Mouse (Mus musculus) neural tube, embryonic 14.5 days (tissue): Measurements from ENCODE around the gene Sacs. TPM values are rescaled to one million over a fixed set of nuclear protein-coding genes. Genes with fewer than 3 reads are reported as not detected.
A peak's percentile ranks its signal among the peaks of the same experiment; 100 is the strongest.

Source experiments
- ATAC-seq: fragments of 200-750 bp; cut with Nextera tagmentation; 2 replicates; pipeline ENCODE4 v1.8.0; 2017; ENCODE audit warnings: low read depth, mild to moderate bottlenecking, moderate TSS enrichment, moderate library complexity
- H3K27ac ChIP-seq: fragments of 300-500 bp; sonication (generic); 2 replicates; pipeline ENCODE4 v1.5.1; 2014; ENCODE audit warnings: low read depth, mild to moderate bottlenecking, control low read depth, low read length, moderate library complexity, mixed read lengths
- H3K27me3 ChIP-seq: fragments of 300-500 bp; sonication (generic); 2 replicates; pipeline ENCODE4 v1.6.1; 2014; ENCODE audit warnings: low read length; ENCODE audit not compliant: control insufficient read depth, insufficient read depth
- H3K36me3 ChIP-seq: fragments of 300-500 bp; sonication (generic); 2 replicates; pipeline ENCODE4 v1.6.1; 2014; ENCODE audit warnings: low read length, mixed read lengths; ENCODE audit not compliant: control insufficient read depth, insufficient read depth
- H3K4me1 ChIP-seq: fragments of 300-500 bp; sonication (generic); 2 replicates; pipeline ENCODE4 v1.6.1; 2014; ENCODE audit warnings: low read length; ENCODE audit not compliant: control insufficient read depth, insufficient read depth
- H3K4me2 ChIP-seq: fragments of 300-500 bp; sonication (generic); 2 replicates; pipeline ENCODE4 v1.6.1; 2014; ENCODE audit warnings: mild to moderate bottlenecking, low read depth, low read length, control low read depth
- H3K4me3 ChIP-seq: fragments of 300-500 bp; sonication (generic); 2 replicates; pipeline ENCODE4 v1.5.1; 2014; ENCODE audit warnings: low read depth, low read length, control low read depth, mixed read lengths
- H3K9ac ChIP-seq: fragments of 300-500 bp; sonication (generic); replicated peaks from 2 replicates; pipeline ENCODE4 v1.6.1; 2014; ENCODE audit warnings: low read depth, mild to moderate bottlenecking, control low read depth, low read length, mixed read lengths
- H3K9me3 ChIP-seq: fragments of 300-500 bp; sonication (generic); 2 replicates; pipeline ENCODE4 v1.6.1; 2016; ENCODE audit warnings: low read length; ENCODE audit not compliant: control insufficient read depth
- WGBS: fragments of 180-500 bp; shearing (Covaris S2); extraction: QIAGEN DNeasy Blood & Tissue Kit; methylation state at CpG from one replicate; pipeline ENCODE4 v1.1.7; 2014; 5-methylcytosine and 5-hydroxymethylcytosine counted together
- polyA plus RNA-seq: library from polyadenylated mRNA; unstranded; fragments of >200 nt; fragmentation: Nextera tagmentation; extraction: Ambion mirVana; gene quantifications from 2 replicates; pipeline ENCODE4 v1.2.1, GENCODE M21; 2014

Sacs gene
- polyA plus RNA-seq, 1 experiment from 2014 or later, result 19.5 TPM

DNA sequence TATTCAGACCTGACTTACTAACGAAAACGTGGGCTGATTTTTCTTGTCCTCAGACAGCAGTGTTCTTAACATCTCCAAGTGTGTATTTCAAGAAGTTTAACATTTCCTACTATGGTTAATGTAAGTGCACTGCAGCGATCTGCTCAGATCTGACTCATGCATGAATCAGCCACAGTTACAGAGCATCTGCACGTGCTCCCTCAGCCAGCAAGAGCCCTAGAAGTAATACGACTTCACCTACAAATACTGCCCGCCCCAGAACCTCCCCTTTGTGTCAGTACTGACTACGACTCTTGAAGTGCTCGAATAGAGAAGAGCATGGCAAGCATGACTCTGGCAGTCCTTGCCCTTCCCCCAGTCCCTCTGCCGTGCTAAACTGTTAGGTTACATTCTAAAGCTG, 100.5 kb downstream of the Sacs start:
- Histone ChIP-seq H3K9me3 (no peaks in the 10 kb centered on the region), H3K27ac (no peak overlapping the region), H3K36me3 (no peaks in the 10 kb centered on the region), H3K27me3 (no peaks in the 10 kb centered on the region), H3K9ac (no peak overlapping the region), H3K4me2 (no peak overlapping the region), H3K4me1 (no peaks in the 10 kb centered on the region), H3K4me3 (no peak overlapping the region)
- WGBS, result 65% methylated on average over 9 of the region's 9 CpGs
- ATAC-seq, result no peak

GRCm38 (mm10) chr14:61242611-61243010, 104.4 kb downstream of the Sacs start:
- H3K4me1 ChIP-seq, result no peaks in the 10 kb centered on the region
- H3K27ac ChIP-seq, result no peak overlapping the region
- WGBS, result 40% methylated on average over 6 of the region's 6 CpGs
- no peak overlapping the region for H3K9ac ChIP-seq
- H3K36me3 ChIP-seq, result no peaks in the 10 kb centered on the region
- ATAC-seq, result no peak
- no peaks in the 10 kb centered on the region; the same call in 1 of the 2 replicates for H3K9me3 ChIP-seq
- H3K4me2 ChIP-seq, result no peak overlapping the region
- H3K4me3 ChIP-seq, result no peak overlapping the region
- no peaks in the 10 kb centered on the region for H3K27me3 ChIP-seq

DNA sequence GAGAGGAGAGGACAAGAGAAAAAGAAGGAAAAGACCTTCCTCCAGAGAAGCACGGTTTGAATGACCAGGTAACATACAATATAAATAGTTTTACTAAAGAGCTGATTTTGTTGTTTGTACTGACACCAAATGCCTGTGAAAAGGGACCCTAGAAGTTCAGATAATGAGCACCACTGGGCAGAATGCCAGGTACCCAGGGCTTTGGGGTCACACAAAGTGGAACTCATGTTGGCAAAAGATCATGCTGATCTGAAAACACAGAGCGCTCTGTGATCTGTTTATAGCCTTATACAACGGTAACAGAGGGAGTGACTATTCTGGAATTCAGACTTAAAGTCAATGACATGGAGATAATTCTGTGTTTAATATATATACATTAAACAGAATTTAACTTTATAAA, 108.2 kb downstream of the Sacs start:
- H3K9me3 ChIP-seq, result no peaks in the 10 kb centered on the region; the same call in 1 of the 2 replicates
- H3K27me3 ChIP-seq, result no peaks in the 10 kb centered on the region
- no peak overlapping the region for H3K4me3 ChIP-seq
- H3K9ac ChIP-seq, result no peak overlapping the region
- WGBS, result 75% methylated on average over 3 of the region's 3 CpGs
- H3K4me1 ChIP-seq, result no peaks in the 10 kb centered on the region
- H3K4me2 ChIP-seq, result no peak overlapping the region
- H3K36me3 ChIP-seq, result no peaks in the 10 kb centered on the region
- no peak overlapping the region for H3K27ac ChIP-seq
- no peak for ATAC-seq

DNA sequence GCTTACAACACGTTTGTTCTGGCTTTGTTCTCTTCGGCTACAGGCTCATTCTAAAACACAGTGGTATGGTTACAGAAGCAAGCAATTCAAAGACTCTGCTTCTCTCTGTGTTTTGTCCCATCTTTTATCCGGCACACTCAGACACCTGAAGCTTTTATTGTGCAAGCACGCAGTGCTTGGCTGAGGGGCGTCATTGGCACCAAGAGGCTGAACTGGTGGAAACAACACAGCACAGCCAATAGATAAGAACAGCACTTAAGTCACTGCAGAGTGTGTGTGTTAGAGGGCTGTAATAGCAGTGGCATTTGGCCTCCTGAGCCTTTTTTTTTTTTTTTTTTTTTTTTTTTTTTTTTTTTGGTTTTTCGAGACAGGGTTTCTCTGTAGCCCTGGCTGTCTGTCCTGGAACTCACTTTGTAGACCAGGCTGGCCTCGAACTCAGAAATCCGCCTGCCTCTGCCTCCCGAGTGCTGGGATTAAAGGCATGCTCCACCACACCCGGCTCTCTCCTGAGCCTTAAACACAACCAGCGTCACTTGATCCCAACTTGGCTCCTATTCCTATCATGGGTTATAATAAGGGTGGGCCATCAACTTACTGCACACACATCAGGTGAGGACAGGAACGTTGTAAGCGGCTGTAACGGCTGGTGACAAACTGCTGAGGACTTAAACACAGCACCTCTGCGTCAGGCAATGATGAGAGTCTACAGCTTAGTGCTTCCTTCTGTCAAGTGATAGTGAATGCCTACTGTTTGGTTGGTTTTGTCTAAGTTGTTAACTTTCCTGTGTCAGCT, 114.5 kb downstream of the Sacs start:
- Histone ChIP-seq H3K4me1 (no peaks in the 10 kb centered on the region), H3K27me3 (no peaks in the 10 kb centered on the region), H3K4me3 (no peak overlapping the region), H3K36me3 (no peaks in the 10 kb centered on the region), H3K9ac (no peak overlapping the region), H3K4me2 (no peak overlapping the region), H3K27ac (no peak overlapping the region), H3K9me3 (no peaks in the 10 kb centered on the region)
- ATAC-seq, result no peak
- 81% methylated on average over 15 of the region's 15 CpGs for WGBS

DNA sequence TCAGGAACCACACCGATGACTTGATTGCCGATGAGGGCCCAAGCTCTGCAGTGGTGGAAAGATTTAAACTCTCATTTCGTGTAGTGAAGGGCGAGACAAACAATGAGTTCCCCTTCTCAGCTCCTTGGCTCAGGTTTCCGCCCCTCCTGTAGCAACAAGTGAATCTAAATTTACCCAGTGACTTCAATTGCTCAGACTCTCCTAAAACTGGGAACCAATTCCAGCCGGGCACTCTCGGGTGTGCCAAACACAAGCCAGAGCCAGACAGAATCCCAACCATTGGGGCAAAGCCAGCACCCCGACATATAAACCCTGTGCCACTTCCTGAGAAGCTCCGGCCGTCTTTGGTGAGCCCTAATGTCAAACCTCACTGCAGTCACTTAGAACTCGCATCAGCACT, 120.1 kb downstream of the Sacs start, which contains the start of gene Sgcg:
TSS of gene Sgcg (minus strand) at position 139 of the 400 bp plus-strand sequence.
- Histone ChIP-seq H3K9ac (no peak within 1 kb of the TSS), H3K27me3 (no peaks in the 10 kb centered on the region), H3K4me2 (no peak within 1 kb of the TSS), H3K9me3 (no peaks in the 10 kb centered on the region), H3K4me1 (no peaks in the 10 kb centered on the region), H3K36me3 (no peaks in the 10 kb centered on the region), H3K4me3 (no peak within 1 kb of the TSS), H3K27ac (no peak within 1 kb of the TSS)
- 60% methylated on average over 11 of the region's 11 CpGs for WGBS
- ATAC-seq, result no peak

DNA sequence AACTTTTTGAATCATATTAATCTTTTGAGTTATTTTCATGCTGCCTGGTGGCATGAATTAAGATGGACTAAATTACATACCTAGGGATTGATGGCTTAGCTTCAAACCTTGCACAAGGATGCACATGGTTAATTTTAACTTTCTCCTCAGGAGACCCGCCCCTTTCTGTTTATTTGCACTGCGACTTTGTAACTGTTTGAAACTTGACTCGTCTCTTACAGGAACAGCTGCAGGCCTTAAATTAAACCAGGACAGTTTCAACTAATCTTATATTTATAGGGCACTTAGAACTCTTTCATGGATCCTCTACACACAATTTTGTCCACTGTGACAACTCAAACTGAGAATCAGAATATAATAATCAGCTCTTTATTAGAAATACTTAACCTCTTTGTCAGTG, 120.8 kb downstream of the Sacs start:
- Histone ChIP-seq H3K9me3 (no peaks in the 10 kb centered on the region), H3K36me3 (no peaks in the 10 kb centered on the region), H3K4me2 (no peak overlapping the region), H3K27me3 (no peaks in the 10 kb centered on the region), H3K27ac (no peak overlapping the region), H3K9ac (no peak overlapping the region), H3K4me1 (no peaks in the 10 kb centered on the region), H3K4me3 (no peak overlapping the region)
- 57% methylated on average over 3 of the region's 3 CpGs for WGBS
- no peak for ATAC-seq

GRCm38 (mm10) chr14:61267908-61268475, 129.7 kb downstream of the Sacs start:
- Histone ChIP-seq H3K9ac (no peak overlapping the region), H3K4me3 (no peak overlapping the region), H3K9me3 (no peaks in the 10 kb centered on the region), H3K4me1 (no peaks in the 10 kb centered on the region), H3K4me2 (no peak overlapping the region), H3K27ac (no peak overlapping the region), H3K27me3 (no peaks in the 10 kb centered on the region), H3K36me3 (no peaks in the 10 kb centered on the region)
- WGBS, result 63% methylated on average over 5 of the region's 5 CpGs
- ATAC-seq, result no peak

DNA sequence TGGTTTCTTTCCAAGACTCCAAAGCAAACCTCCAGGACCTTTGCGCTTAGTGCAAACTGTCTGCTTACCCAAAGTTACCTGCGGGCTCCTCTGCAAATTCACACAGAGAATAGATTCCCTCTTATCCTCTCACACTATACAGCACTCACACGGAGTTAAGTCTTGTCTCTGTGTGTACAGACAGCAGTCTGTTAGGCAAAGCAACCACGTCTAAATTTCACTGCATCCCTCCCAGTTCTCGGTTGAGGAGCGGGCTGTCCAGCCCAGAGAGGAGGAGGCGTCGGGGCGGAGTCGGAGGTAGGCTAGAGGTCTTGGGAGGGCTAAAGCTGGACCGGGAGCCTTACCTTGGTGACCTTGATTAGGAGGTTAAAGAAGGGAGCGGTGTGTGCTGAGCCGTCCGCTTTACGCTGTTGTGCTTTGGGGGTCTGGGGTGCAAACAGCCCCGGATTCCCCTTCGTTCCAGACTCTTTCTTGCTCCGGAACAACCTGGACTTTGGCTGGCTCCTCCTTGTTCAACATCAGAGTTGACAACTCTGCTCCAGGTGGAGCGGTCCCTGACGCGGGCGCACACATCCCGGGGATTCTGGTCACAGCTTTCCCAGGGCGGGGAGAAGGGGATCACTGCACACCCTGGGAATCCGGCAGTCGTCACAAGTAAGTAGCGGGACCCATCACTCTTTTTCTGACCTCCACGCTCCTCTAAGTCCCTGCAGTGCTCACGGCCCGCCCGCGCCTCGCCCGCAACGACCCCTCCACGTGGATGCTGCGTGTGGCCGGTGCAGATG, 136.3 kb downstream of the Sacs start:
- Histone ChIP-seq H3K27me3 (peaks cover 14% of the 10 kb centered on the region; the same call in 1 of the 2 replicates), H3K4me1 (no peaks in the 10 kb centered on the region), H3K9me3 (no peaks in the 10 kb centered on the region), H3K4me3 (no peak overlapping the region; the same call in 1 of the 2 replicates), H3K4me2 (peak overlapping the region; percentile 29), H3K9ac (no peak overlapping the region), H3K27ac (no peak overlapping the region), H3K36me3 (no peaks in the 10 kb centered on the region)
- no peak for ATAC-seq
- WGBS, result 10% methylated on average over 38 of the region's 38 CpGs

DNA sequence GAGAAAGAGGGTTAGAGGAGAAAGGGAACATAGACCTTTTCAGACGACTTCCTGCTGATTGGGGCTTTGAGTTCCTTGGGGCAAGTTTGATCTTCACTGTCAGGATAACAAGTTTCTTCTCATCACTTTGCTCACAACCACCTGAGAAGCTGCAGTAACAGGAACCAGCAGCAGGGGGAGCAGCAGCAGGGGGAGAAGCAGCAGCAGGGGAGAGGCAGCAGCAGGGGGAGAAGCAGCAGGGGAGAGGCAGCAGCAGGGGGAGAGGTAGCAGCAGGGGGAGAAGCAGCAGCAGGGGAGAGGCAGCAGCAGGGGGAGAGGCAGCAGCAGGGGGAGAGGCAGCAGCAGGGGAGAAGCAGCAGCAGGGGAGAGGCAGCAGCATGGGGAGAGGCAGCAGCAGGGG, 139.0 kb downstream of the Sacs start:
- WGBS, result 38% methylated on average over 1 of the region's 1 CpGs

More for the DNA sequence above, 139.0 kb downstream of the Sacs start:
- Histone ChIP-seq H3K4me1 (no peaks in the 10 kb centered on the region), H3K4me2 (no peak overlapping the region), H3K36me3 (no peaks in the 10 kb centered on the region), H3K27ac (no peak overlapping the region), H3K9ac (no peak overlapping the region), H3K9me3 (no peaks in the 10 kb centered on the region), H3K27me3 (peaks cover 14% of the 10 kb centered on the region; the same call in 1 of the 2 replicates), H3K4me3 (no peak overlapping the region)
- no peak for ATAC-seq
